Mouse (Mus musculus): ENCODE data around the gene Tfdp2.

GRCm38 (mm10) chr9:96360056-96360455 lies 164.0 kb downstream of the Tfdp2 start:
- TF ChIP-seq CTCF (IDR thresholded peaks at IDR 0.05) (no peak), EP300 (IDR thresholded peaks at IDR 0.05) (no peak)
